Mouse (Mus musculus): ENCODE measurements around the gene Sult6b1. TPM values are rescaled to one million over a fixed set of nuclear protein-coding genes. Genes with fewer than 3 reads are reported as not detected.

The Sult6b1 gene
- polyA plus RNA-seq, 1 experiment: not detected

DNA sequence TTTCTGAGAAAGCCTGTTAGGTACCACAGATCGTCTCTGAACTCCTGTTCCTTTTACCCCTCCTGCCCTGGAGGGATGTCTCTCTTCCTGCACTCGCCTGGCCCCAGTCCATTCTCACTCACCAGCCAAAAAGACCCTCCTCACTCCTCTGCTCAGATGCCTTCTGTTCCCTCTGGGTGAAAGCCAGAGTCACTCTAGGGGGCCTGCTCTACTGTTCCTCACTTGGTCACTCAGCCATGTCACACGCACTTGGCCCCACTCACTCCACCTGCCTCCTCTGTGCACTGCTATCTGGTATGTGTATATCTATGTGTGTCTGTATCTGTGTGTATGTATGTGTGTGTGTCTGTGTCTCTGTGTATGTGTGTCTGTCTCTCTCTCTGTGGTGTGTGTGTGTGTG lies 17.6 kb downstream of the Sult6b1 start:
- H3K4me3 ChIP-seq (ENCODE audit: insufficient read depth, low read length): no peak overlapping the region
- TF ChIP-seq POLR2A (IDR thresholded peaks at IDR 0.05; ENCODE audit: borderline replicate concordance, low read depth, low read length) (no peak), CTCF (IDR thresholded peaks at IDR 0.05; ENCODE audit: low read depth, low read length) (no peak)
- H3K4me1 ChIP-seq (ENCODE audit: control insufficient read depth, insufficient read depth, low read length): peaks cover 7% of the 10 kb centered on the region
- H3K27ac ChIP-seq (ENCODE audit: insufficient read depth, low read depth, low read length): no peak overlapping the region

DNA sequence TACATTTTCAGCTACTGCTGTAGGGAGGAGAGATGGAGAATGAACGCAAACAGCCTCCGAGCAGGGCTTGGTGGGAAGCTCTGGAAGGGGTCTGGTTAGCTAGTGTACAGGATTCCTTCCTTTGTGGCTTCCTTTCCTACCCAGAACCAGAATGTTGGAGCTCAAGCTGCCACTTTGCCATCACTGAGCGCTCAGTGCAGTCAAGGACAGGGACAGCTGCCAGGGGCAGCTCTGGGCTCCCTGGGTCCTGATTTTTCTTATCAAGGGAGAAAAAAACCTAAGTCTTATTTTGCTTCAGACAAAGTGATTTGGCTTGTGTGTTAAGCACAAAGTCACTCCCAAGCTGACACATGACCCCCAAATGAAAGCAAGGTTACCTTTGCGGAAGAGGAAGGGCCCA lies 18.2 kb downstream of the Sult6b1 start:
- H3K4me1 ChIP-seq (ENCODE audit: control insufficient read depth, insufficient read depth, low read length): peaks cover 7% of the 10 kb centered on the region
- H3K4me3 ChIP-seq (ENCODE audit: insufficient read depth, low read length): no peak overlapping the region
- no peak for TF ChIP-seq CTCF (IDR thresholded peaks at IDR 0.05; ENCODE audit: low read depth, low read length)
- TF ChIP-seq POLR2A (IDR thresholded peaks at IDR 0.05; ENCODE audit: borderline replicate concordance, low read depth, low read length): no peak
- no peak overlapping the region for H3K27ac ChIP-seq (ENCODE audit: insufficient read depth, low read depth, low read length)

DNA sequence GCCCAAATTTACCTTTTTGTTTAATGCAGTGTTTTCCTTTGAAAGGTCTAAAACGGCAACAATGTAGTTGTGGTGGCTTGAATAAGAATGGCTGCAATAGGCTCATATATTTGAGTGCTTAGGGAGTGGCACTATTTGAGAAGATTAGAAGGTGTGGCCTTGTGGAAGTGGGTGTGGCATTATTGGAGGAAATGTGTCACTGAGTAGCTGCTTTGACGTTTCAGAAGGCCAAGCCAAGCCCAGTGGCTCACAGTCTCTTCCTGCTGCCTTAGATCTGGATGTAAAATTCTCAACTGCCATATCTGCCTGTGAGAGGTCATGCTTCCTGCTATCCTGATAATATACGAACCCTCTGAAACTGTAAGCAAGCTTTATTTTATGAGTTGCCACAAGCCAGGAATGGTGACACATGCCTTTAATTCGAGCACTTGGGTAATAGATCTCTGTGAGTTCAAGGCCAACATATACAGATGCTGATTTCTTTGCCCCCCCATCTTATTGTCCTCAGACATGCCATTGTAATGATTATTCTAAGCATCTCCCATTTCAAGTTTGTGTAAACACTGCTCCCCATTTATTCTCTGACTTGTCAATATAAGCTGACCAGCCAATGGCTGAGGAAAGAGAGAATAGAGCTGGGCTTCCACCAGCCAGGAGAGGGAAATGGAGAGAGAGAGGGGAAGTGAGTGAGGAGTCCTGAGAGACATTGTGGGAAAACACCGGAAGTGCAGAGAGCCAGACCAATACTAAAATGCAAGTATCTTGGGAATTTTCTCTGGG lies 21.3 kb downstream of the Sult6b1 start:
- Histone ChIP-seq H3K27ac (ENCODE audit: insufficient read depth, low read depth, low read length) (no peak overlapping the region), H3K4me3 (ENCODE audit: insufficient read depth, low read length) (no peak overlapping the region), H3K4me1 (ENCODE audit: control insufficient read depth, insufficient read depth, low read length) (peaks cover 10% of the 10 kb centered on the region)
- no peak for TF ChIP-seq CTCF (IDR thresholded peaks at IDR 0.05; ENCODE audit: low read depth, low read length)
- no peak for TF ChIP-seq POLR2A (IDR thresholded peaks at IDR 0.05; ENCODE audit: borderline replicate concordance, low read depth, low read length)

DNA sequence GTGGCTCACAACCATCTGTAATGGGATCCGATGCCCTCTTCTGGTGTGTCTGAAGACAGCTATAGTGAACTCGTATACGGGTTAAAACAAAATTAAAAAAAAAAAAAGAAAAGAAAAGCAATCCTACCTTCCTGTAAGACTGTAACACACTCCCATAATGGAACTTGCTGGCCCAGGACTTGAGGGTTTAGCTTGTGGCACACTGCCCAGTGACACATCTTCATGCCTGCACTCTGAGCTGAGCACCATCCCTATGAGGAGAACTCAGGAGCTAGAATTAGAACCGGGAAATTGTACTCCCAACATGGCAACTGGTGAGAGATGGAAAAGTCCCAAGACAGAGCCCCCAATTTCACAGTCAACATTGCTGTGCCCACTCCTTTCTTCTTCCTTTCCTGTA lies 23.5 kb downstream of the Sult6b1 start:
- Histone ChIP-seq H3K4me3 (ENCODE audit: insufficient read depth, low read length) (no peak overlapping the region), H3K4me1 (ENCODE audit: control insufficient read depth, insufficient read depth, low read length) (peaks cover 8% of the 10 kb centered on the region), H3K27ac (ENCODE audit: insufficient read depth, low read depth, low read length) (no peak overlapping the region)
- TF ChIP-seq POLR2A (IDR thresholded peaks at IDR 0.05; ENCODE audit: borderline replicate concordance, low read depth, low read length) (no peak), CTCF (IDR thresholded peaks at IDR 0.05; ENCODE audit: low read depth, low read length) (no peak)

DNA sequence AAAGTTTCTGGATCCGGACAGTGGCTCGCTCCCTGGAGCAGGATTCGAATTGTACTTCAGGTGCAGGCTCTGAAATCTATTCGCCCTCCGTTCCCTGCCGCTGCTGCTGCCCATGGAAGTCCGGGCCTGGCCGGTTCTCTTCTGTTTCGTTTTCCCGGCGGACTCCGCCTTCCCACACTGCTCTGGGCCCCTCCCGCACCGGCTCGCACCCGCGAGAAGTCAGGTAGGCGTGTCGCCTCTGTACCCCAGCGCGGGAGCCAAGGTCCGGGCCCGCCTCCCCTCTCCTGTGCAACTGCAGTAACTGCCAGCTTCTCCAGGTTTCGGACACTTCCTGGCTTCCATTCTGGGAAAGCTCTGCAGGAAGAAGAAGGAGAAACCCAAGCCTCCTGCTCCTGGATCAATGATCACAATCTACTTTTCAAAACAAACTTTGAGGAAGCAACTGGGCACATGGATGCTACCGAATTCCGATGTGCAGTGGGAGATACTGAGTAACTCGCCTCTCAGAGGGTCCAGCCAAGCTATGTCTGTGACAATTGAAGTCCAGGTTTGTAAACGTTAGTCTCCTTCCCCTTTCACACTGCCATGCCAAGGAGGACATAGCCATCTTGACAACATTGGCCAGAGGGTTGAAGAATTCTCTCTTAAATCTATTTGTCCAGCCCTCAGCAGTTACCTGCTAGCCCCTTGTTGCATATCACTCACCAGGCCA lies 24.2 kb downstream of the Sult6b1 start, which contains the start of gene Eif2ak2:
TSS of gene Eif2ak2 (minus strand) at position 173 of the 712 bp plus-strand sequence.
- Histone ChIP-seq H3K27ac (ENCODE audit: insufficient read depth, low read depth, low read length) (peak within 1 kb of the TSS; percentile 70), H3K4me3 (ENCODE audit: insufficient read depth, low read length) (peak within 1 kb of the TSS; percentile 80), H3K4me1 (ENCODE audit: control insufficient read depth, insufficient read depth, low read length) (peaks cover 8% of the 10 kb centered on the region)
- no peak for TF ChIP-seq POLR2A (IDR thresholded peaks at IDR 0.05; ENCODE audit: borderline replicate concordance, low read depth, low read length)
- no peak for TF ChIP-seq CTCF (IDR thresholded peaks at IDR 0.05; ENCODE audit: low read depth, low read length)

DNA sequence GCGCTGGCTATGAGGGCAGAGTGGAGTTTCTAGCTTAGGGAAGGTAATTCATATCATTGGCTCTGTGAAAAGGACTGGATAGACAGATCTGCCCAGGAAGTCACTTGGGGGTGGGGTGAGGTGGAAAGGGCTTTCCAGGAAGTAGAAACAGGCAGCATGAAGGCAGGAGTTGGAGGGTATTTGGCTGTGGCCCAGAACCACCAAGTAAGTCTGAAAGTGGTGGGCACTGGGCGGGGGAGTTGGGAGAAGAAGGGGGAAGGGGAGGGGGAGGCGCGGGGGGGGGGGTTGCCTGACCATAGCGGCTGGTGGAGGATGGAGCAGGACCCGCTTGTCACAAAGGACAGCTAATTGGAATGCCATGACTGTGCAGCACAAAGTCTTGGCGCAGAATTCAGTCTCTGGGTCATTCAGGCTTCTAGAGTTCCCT lies 24.9 kb downstream of the Sult6b1 start:
- no peak for TF ChIP-seq CTCF (IDR thresholded peaks at IDR 0.05; ENCODE audit: low read depth, low read length)
- TF ChIP-seq POLR2A (IDR thresholded peaks at IDR 0.05; ENCODE audit: borderline replicate concordance, low read depth, low read length): no peak
- peaks cover 8% of the 10 kb centered on the region for H3K4me1 ChIP-seq (ENCODE audit: control insufficient read depth, insufficient read depth, low read length)
- peak overlapping the region; percentile 70 for H3K27ac ChIP-seq (ENCODE audit: insufficient read depth, low read depth, low read length)
- H3K4me3 ChIP-seq (ENCODE audit: insufficient read depth, low read length): peak overlapping the region; percentile 80

DNA sequence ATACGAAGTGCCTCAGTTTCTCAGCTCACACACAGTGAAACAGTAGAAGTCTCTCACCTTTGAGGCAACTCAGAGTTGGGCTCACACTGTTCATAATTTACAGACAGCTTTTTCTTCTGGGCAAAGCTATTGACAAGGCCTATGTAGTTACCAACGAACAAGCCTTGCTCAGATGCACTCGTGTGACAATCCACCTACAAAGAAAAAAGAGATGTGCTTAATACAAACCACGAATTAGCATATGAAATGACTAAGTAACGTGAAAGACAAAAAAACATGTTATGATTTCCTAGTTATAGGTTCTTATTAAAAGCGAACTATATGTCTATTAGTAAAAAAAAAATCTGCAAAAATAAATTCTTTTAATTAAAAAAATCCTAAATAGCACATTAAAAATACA lies 32.9 kb downstream of the Sult6b1 start:
- no peaks in the 10 kb centered on the region for H3K4me1 ChIP-seq (ENCODE audit: control insufficient read depth, insufficient read depth, low read length)
- no peak overlapping the region for H3K4me3 ChIP-seq (ENCODE audit: insufficient read depth, low read length)
- H3K27ac ChIP-seq (ENCODE audit: insufficient read depth, low read depth, low read length): no peak overlapping the region
- no peak for TF ChIP-seq POLR2A (IDR thresholded peaks at IDR 0.05; ENCODE audit: borderline replicate concordance, low read depth, low read length)
- no peak for TF ChIP-seq CTCF (IDR thresholded peaks at IDR 0.05; ENCODE audit: low read depth, low read length)

DNA sequence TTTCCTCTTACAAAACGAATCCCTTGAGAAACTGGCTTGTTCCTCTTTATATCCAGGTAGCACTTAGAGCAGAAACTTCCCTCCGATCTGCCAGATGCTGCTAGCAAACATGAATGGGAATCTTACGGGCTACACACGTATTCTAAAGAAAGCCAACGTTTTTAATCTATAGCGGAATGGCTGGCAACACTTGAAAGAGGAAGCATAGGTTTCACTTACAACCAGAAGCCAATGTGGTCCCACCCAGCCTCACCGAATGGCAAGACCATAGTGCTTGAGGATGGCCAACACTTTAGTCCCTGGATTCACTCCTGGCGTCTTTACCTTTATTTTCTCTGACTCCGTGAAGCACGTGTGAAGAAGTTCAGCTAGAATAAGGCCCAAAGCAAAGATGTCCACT lies 50.5 kb downstream of the Sult6b1 start:
- H3K27ac ChIP-seq (ENCODE audit: insufficient read depth, low read depth, low read length): no peak overlapping the region
- H3K4me1 ChIP-seq (ENCODE audit: control insufficient read depth, insufficient read depth, low read length): no peaks in the 10 kb centered on the region
- TF ChIP-seq POLR2A (IDR thresholded peaks at IDR 0.05; ENCODE audit: borderline replicate concordance, low read depth, low read length): no peak
- no peak for TF ChIP-seq CTCF (IDR thresholded peaks at IDR 0.05; ENCODE audit: low read depth, low read length)
- H3K4me3 ChIP-seq (ENCODE audit: insufficient read depth, low read length): no peak overlapping the region

DNA sequence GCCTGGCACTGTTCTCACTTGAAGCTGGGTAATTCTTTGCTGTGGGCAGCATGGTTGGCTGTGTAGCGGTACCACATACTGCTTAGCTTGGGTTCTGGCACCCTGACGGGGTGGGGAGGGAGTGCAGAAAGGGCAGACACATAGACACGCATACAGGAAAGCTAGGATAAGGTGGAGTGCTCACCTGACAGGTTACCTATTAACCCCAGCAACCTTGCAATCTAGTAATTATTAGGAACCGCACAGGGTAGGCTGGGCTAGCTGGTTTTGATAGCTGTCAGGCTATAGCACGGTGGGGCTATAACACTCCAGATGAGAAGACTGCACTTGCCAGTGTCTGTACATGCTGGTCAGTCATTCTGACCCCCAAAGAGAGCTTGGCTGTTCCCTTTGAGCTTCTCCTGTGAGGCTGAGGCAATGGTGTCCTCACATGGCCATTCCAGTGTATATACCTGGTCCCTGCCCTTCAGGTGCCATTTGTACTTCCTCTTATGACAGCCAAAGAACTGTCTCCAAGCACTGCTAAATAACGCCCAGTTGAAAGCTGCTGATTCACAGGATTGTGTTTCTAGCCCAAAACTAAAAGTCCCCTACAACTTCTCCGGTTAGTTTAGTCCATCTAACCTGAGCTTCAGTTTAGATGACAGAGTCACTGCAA lies 64.4 kb downstream of the Sult6b1 start:
- H3K4me3 ChIP-seq (ENCODE audit: insufficient read depth, low read length): no peak overlapping the region
- H3K27ac ChIP-seq (ENCODE audit: insufficient read depth, low read depth, low read length): no peak overlapping the region
- 0 out of 2 replicates have a peak, but pooled peaks cover 3% of the 10 kb centered on the region for H3K4me1 ChIP-seq (ENCODE audit: control insufficient read depth, insufficient read depth, low read length)
- no peak for TF ChIP-seq POLR2A (IDR thresholded peaks at IDR 0.05; ENCODE audit: borderline replicate concordance, low read depth, low read length)
- TF ChIP-seq CTCF (IDR thresholded peaks at IDR 0.05; ENCODE audit: low read depth, low read length): no peak
